Mouse (Mus musculus) megakaryocyte progenitor cell, adult 5-6 weeks (primary cell): ENCODE measurements around the gene Acot1. TPM values are rescaled to one million over a fixed set of nuclear protein-coding genes. Genes with fewer than 3 reads are reported as not detected.

Experiments used
- ATAC-seq: replicated peaks from 2 replicates; pipeline ENCODE4 v1.8.0; 2016; ENCODE audit warnings: mild to moderate bottlenecking, moderate TSS enrichment, inconsistent platforms; ENCODE audit not compliant: poor library complexity
- total RNA-seq, 2 experiments: library from RNA; stranded (forward) in 1 of 2; stranded (reverse) in 1 of 2; fragments of 157-497, 149-512 nt in 1 of 2; fragments of 200-1000 nt in 1 of 2; gene quantifications; 2 replicates each; pipeline versions ENCODE4 v1.2.3 to v1.2.4; 2015 to 2017

Acot1 gene
- total RNA-seq (2015) (10.8 and 14.6 TPM in 2 replicates), total RNA-seq (2017) (11.8 and 13.6 TPM in 2 replicates)

- peak; percentile 95 for ATAC-seq
Observed at GRCm38 (mm10) chr12:84009171-84009965, at the start of gene Acot1. Acot1 (plus strand) TSS chr12:84009490.

DNA sequence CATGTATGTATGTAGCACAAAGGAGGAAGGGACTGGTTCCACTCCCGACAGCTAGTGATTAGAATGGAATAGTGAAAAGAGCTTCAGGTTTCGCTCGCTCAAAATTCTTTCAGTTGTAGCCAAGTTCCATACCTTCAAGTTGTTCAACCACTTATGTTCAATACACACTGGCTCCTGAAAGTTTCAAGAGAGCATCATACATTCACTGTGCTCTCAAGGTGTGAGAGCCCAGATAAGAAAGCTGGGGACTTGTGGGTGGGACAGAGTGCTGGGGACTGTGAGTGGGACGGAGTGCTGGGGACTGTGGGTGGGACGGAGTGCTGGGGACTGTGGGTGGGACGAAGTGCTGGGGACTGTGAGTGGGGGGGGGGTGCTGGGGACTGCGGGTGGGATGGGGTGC, 44.1 kb upstream of the Acot1 start:
- ATAC-seq = no peak

DNA sequence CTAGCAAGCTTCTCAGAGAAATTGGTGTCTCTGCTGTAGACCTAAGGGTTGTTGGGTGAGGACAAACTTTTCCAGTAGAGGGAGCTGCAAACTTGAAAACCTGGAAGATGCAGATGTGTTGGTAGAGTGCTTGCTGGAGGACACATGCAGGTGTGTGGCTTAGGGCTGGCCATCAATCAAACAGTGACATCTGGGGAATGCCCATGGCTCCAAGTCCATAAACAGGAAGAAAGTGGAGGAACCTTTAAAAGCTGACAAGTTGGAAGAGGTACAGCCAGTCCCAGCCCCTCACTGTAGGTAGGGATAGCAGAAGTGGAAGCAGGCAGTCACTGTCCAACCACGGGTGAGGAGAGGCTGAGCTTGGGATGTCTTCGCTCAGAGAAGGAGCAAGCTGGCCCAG, 37.2 kb upstream of the Acot1 start:
- peak; percentile 81 for ATAC-seq

- ATAC-seq = no peak
Observed at GRCm38 (mm10) chr12:83978862-83979261, 30.4 kb upstream of the Acot1 start.

GRCm38 (mm10) chr12:83981615-83982014, 27.7 kb upstream of the Acot1 start:
- ATAC-seq = no peak

DNA sequence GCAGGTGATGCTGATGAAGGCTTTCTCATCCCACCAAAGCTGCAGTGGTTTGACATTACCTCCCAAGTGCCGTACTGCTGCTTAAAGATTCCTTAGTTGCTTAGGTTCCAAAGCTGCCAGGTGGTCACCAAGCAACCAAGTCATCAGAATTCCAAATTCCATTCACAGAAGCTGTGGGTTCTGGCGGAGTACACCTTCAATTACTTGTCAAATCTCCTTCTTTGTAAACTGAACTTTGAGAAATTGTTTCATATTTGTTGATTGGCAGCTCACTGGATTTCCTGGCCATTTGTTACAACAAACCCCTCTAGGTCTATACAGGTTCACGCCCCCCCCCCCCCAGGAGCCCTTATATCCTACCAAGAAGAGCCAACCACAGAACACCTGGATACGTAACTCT, 24.5 kb upstream of the Acot1 start, which contains the start of gene Heatr4:
Heatr4 (minus strand) TSS at position 101 of the 400 bp plus-strand sequence.
- no peak for ATAC-seq

DNA sequence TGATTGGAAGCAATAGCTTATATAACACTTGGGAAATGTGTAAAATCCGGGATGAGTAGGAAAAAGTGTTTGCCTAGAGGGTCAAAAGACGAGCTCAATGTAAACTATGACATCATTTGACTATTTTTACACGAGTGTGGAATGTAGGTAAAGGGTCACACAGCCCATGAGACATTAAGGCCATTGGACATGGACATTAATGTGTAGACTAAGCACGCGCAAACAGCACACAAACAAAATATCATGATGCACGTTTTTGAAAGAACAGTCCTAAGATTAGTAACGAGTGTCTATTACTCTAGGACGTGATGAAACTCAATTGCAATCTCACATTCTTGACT, 22.1 kb upstream of the Acot1 start:
- no peak for ATAC-seq

GRCm38 (mm10) chr12:83987583-83988441, 21.5 kb upstream of the Acot1 start, which contains the start of gene Acot2:
Acot2 (plus strand) TSS chr12:83987861.
- peak; percentile 94 for ATAC-seq

DNA sequence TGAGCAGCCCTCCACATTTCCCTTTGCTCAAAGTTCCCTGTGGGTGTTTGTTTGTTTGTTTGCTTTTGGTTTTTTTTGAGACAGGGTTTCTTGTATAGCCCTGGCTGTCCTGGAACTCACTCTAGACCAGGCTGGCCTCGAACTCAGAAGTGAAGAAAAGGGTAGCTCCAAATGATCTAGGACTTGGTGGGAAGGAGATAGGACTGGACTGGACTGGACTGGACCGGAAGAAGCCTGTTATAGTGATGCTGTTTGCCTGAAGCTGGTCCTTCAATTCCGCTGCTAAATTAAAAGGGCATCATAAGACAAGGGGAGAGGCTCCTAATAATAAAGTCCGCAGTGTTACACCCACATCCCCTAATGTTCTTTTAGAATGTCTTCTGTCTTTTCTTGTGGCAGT, 20.8 kb upstream of the Acot1 start:
- ATAC-seq = no peak

GRCm38 (mm10) chr12:83989378-83989777, 19.9 kb upstream of the Acot1 start:
- ATAC-seq = no peak

DNA sequence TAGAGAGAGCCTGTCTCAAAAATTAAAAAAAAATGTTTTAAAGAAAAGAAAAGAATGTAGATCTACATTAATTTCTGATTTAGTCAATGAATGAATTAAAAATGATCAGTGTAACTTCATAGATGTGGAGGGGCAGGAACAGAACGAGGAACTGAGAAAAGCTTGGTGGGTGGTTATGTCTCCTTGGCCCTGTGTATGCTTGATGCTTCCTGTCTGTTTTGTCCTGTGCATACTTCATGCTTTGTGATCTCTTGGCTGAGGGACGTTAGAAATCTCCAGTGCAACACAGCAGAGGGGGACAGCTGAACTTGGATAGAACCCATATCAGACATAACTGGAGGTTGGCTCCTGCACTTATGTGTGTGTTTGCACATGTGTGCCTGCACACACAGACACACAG, 12.1 kb upstream of the Acot1 start:
- no peak for ATAC-seq

- peak; percentile 43; the same call in 1 of the 2 replicates for ATAC-seq
Observed at GRCm38 (mm10) chr12:83998341-83999107, 10.8 kb upstream of the Acot1 start.

DNA sequence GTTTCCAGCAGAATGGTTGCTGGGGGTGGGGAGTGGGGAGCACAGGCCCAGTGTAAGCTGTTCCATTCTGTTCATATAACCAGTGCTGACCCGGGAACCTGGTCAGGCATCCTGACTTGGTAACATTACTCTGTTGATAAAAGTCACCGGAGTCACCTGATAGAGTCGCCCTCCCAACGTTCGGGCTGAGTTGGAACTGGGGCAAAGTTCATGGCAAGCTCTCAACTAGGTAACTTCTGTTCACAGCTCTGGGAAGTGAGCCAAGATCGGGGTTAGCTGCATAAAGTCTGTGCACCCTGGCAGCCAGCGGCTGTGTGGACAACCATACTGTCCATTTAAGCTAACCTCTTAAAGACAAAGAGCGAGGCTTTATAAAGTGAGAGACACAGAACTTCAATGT, 10.1 kb upstream of the Acot1 start:
- peak; percentile 64 for ATAC-seq

DNA sequence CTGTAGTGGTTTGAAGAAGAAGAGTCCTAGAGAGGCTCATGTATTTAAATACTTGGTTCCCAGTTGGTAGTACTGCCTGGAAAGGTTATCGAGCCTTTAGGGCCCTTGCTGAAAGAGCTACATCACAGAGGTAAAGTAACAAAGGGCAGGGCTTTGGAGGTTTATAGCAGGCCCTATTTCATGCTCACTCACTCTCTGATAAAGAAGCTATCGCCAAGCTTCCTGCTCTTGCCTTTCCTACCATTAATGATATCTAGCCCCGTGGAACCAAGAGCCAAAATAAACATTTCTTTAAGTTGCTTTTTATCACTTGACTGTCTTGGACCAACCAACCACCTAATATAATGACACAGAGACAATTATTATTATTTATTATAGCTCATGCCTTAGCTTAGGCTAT, 8.9 kb upstream of the Acot1 start:
- ATAC-seq = no peak

DNA sequence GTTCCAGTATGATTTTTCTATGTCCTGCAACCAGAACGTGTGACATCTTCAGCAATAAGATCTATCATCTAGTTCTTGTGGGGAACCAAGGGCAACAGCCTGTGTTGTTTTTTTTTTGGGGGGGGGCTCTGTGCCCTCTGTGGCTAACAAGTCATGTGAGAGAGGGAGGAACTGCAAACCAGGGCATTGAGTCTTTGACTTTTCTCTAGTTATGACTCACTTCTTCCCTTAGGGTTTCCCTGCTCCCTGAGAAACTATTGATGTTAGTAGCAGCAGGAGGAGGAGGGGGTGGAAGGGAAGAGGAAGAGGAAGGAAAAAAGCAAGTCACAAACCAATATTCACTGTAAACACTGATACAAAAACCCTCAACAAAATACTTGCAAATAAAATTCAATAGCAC, 5.4 kb upstream of the Acot1 start:
- no peak for ATAC-seq

DNA sequence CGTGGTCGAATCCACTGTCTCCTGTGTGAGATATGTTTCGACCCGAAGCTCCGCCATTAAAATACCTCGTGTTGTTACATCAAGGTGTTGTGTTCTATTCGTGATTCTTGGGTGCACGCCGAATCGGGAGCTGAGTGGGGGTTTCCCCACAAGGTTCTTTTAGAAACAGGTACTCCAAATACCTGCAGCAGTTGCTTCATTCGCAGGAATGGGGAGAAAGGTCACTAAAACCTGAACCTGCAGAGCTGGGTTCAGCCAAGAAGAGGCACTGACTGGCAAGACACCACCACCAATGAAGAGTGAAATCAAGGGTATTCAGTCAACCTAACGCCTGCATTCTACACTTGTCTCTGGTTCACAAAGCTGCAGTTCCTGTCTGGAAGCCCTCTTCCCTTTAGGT, 1.0 kb upstream of the Acot1 start:
- ATAC-seq = no peak

- no peak for ATAC-seq
Observed at GRCm38 (mm10) chr12:84008729-84009128, 561 bp upstream of the Acot1 start.

- ATAC-seq = no peak
Observed at GRCm38 (mm10) chr12:84010201-84010600, 911 bp downstream of the Acot1 start.

- ATAC-seq = no peak
Observed at GRCm38 (mm10) chr12:84011251-84012040, 2.2 kb downstream of the Acot1 start.

GRCm38 (mm10) chr12:84013130-84013529, 3.8 kb downstream of the Acot1 start:
- ATAC-seq = no peak
